Mouse (Mus musculus) left cerebral cortex, postnatal 36 days (tissue): ENCODE measurements around the gene Ap3d1. TPM values are rescaled to one million over a fixed set of nuclear protein-coding genes. Genes with fewer than 3 reads are reported as not detected.

Experiments
- DNase-seq, 2 experiments: peaks; one replicate each; pipeline ENCODE4 v3.0.0; 2021 to 2022; ENCODE audit warnings: low spot score in 2 of 2, mixed read lengths in 1 of 2
- intact Hi-C: fragments of 180-260 bp; cut with DNase I; formaldehyde crosslinking; loops from one replicate; pipeline ENCODE4 v1.15.1; 2025
- total RNA-seq, 2 experiments: library from RNA; stranded (reverse); gene quantifications; 2 replicates each; pipeline ENCODE4 v1.2.3; 2021

Ap3d1 gene
- total RNA-seq, 2 experiments from 2014 or later: 133 to 160 TPM

GRCm38 (mm10) chr10:80694159-80694938 is 47.7 kb downstream of the Ap3d1 start:
- intact Hi-C loops: no loop called here
- DNase-seq: no peak

DNA sequence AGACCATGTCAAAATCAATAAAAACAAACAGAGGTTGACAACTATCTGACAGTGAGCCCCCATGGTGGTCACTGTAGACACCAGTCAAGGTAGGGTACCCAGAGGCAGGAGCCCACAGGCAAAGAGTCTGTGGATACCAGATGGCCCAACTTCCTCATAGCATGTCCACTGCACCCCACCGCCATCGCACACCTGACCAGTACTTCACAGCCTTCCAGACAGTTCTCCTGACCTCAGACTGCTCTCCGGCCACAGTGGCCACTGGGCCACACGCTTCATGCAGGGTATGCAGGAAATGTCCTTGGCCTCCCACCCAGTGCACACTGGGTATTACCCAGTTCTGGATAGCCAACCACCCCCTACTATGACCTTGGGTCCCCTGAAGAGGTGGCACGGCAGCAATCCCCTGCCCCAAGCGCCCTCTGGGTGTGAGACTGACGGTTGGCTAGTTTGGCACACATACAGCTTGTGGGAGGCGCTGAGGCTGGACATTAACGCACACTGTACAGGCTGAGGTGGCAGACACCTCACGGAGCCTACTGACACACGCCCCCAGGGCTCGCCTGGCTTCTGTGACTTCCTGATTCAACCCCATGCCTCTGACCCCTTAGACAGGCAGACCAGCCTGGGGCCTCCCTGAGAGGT is 48.5 kb downstream of the Ap3d1 start:
- no peak for DNase-seq
- intact Hi-C loops: no loop called here

GRCm38 (mm10) chr10:80692249-80693165 is 49.6 kb downstream of the Ap3d1 start:
- no peak for DNase-seq
- intact Hi-C loops: no loop called here

GRCm38 (mm10) chr10:80687850-80688249 is 54.2 kb downstream of the Ap3d1 start:
- intact Hi-C loops: loop anchor here (5.0 kb wide), 2 partner anchors 76 to 121 kb away; no protein-coding TSS in a partner anchor

GRCm38 (mm10) chr10:80686617-80687016 is 55.4 kb downstream of the Ap3d1 start:
- DNase-seq: no peak
- intact Hi-C loops: loop anchor here (5.0 kb wide), 2 partner anchors 74 to 119 kb away; no protein-coding TSS in a partner anchor

More at GRCm38 (mm10) chr10:80687850-80688249, 54.2 kb downstream of the Ap3d1 start:
- no peak for DNase-seq

DNA sequence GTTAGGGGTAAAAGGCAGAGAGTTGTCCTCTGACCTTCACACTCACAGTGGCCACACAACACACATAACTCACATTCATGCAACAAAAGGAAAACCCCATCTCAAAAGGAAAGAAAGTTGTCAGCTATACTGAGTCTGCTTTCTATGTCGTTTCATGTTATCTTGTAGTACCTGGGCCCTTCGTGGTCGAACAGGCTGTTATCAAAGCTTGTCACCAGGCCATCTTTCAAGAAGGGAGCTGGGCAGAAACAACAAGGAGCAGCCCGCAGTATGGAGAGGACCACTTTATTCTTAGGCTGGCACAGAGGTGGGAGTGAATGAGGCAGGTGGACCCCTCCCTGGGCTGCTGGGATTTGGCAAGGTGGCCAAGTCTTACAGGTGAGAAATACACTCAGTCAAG is 57.1 kb downstream of the Ap3d1 start:
- DNase-seq: no peak
- intact Hi-C loops: loop anchor here (5.0 kb wide), 2 partner anchors 73 to 118 kb away; no protein-coding TSS in a partner anchor

DNA sequence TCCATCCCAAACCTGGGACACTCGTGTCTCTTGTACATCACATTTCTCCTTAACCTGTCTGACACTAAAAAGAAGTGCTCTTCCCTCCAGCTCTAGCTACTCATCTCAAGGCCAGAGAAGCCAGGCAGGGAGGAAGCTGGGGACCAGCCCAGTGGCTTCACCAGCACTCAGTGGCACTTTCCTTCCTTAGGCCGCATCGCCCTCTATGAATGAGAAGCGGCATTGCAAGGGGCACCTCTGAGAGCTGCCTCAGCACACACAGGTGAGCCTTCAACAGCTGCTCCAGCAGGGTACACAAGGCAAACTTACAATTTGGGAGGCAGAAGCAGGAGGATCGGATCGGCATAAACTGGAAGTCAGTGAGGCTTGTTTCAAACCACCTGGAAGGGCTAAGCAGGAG is 57.9 kb downstream of the Ap3d1 start:
- DNase-seq: no peak
- intact Hi-C loops: no loop called here

- intact Hi-C loops: no loop called here
- DNase-seq: no peak
These were observed 58.4 kb downstream of the Ap3d1 start for GRCm38 (mm10) chr10:80683647-80684046.

GRCm38 (mm10) chr10:80682003-80682402 is 60.1 kb downstream of the Ap3d1 start:
- DNase-seq: no peak
- intact Hi-C loops: no loop called here

DNA sequence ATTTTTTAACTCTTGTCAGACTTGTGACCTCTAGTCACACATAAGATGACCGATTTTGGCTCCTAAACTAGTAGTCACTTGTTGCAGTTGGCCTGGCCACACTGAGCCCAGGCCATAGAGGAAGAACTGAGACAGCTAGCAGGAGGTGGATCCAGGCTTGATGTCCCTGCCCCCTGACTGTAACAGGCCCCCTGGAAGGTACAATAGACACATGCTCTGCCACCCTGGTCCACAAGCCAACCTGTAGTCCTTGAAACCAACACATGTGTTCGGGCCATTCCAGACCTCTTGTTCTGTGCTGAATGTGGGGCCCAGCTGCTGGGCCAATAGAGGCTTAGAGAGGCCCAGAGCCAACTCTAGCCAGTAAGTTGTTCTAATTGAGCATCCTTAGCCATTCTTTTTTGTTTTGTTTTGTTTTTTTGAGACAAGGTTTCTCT is 61.8 kb downstream of the Ap3d1 start:
- intact Hi-C loops: no loop called here

GRCm38 (mm10) chr10:80679556-80680259 is 62.4 kb downstream of the Ap3d1 start:
- no peak for DNase-seq
- intact Hi-C loops: no loop called here

More for the DNA sequence above, 61.8 kb downstream of the Ap3d1 start:
- DNase-seq: no peak

DNA sequence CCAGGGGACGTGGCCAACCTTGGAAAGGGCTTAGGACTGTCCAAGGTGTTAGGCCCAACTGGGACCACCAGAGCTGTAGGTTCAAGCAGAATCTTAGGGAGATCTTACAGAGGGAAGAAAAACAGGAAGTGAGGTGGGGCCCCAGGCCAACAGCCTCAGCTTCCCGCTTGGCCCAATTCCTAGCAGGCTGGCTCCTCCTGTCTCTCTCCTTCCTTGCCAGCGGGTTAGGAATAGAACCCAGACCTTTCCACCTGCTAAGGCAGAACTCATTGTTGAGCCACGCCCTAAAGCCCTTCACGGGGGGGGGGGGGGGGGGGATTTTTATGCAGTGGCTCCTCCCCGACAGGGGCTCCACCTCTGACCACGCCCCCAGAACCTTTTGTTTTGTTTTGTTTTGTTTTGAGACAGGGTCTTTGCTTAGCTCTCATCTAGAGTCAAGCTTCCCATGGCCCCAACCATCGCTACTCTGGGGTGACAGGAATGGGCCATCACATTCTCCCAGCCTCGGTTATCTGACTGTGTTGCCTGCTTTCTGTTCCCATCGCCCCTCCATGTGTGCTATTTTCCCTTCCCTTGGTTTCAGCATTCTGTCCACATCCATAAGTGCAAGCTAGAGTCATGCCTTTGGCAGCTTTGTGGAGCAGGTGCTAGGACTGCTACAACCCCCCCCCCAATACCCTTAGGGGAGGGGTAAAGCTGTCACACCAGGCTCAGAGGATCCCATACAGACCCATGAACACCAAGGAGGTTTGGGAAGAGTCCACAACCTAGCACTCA is 63.3 kb downstream of the Ap3d1 start:
- no peak for DNase-seq
- intact Hi-C loops: no loop called here

DNA sequence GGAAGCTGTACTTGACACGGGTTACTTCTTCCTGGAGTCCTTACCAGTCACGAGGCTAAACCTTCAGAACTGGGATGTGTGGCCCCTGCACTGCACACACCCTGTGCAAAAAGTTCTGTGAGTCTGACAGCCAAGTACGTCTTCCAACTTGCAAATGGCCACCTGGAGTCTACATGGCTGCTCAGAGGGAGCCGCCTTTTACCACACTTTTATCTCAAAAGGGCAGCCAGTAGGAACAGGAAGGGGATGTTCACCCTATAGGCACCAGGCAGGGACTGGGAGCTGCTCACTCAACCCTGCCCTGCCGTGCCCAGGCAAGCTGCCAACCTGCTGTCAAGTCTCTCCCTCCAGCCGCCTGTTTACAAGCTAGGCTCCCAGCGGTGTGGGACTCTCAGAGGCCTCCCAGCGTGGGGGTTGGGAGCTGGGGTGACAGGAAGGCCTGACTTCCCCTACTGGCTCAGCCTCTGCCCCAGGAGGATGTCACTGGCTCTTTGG is 64.1 kb downstream of the Ap3d1 start, which contains the start of gene Mknk2:
Mknk2 (minus strand) TSS at position 171 of the 495 bp plus-strand sequence.
- intact Hi-C loops: loop anchor here (2.0 kb wide), 2 partner anchors 21 to 55 kb away; partner anchors contain the start of genes Btbd2 and Csnk1g2
- peak; percentile 75 for DNase-seq

GRCm38 (mm10) chr10:80677128-80677875 is 64.8 kb downstream of the Ap3d1 start:
- intact Hi-C loops: loop anchor here (2.0 kb wide), 2 partner anchors 21 to 55 kb away; partner anchors contain the start of genes Btbd2 and Csnk1g2
- peak in 1 of 2 experiments; percentile 35 for DNase-seq

DNA sequence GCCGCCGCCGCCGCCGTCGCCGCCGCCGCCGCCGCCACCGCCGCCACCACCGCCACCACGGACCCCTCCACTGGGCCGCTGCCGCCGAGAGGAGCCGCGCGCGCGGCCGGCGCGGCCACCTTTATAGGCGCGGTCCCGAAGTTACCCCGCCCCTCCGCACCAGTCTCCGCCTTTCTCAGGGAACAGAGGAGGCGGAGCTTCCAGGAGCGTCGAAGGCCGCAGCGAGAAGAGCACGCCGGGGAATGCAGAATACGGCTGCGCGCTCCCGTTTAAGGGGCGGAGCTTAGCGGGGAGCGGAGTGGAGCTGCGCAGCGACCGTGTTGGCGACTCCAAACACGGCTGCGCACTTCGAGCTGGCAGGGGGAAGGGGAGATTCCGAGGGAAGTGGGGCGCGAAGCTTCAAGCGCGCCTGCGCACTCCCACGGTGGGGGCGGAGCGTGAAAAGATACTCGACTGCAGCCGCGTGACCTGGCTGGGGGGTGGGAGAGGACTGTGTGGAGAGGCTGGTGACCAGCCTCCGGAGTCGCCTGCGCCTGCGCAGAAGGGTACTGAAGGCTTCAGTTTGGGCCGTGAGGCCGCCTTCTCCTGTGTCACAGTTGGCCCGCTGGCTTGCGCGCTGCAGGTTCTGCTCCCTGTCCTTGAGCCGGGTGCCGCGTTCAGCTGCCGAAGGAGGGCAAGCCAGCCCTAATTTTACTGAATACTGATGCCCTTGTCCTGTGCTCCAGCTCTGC is 65.7 kb downstream of the Ap3d1 start:
- peak; percentile 99 to 100 for DNase-seq
- intact Hi-C loops: loop anchor here (2.0 kb wide), 2 partner anchors 20 to 54 kb away; partner anchors contain the start of genes Btbd2 and Csnk1g2

DNA sequence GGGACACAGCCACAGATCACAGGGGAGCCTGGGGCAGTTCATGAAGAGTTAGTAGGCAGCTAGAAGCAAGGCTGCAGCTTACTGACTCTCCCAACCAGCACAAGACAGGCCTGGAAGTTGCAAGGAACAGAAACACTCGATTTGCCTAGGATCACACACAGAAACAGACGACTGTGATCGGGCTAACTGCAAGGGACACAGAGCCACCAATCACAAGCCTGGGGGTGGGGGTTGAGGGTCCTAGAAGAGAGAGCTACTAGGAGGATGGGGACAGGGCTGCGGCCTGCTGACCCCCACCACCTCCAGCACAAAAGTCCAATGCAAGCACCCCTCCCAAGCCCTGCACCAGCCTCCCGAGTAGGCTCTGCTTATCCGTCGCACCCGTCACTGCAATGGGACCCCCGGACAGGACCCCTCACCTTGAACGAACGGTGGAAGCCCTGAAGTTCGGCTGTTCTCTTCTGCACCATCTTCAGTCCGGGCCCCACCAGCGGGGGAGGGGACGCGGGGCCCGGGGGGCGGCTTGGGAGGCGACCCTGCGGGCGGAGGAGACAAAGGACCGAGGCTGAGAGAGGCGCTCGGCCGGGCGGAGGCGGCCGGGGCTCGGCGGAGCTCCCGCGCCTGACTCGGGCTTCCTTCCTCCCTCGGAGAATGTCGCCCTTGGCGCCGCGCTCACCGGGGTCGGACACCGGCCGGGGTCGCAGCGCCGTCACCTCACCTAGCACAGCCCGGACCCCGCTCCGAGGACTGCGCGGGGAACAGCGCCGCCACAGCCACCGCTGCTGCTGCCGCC is 66.5 kb downstream of the Ap3d1 start:
- peak in 1 of 2 experiments; percentile 43 for DNase-seq
- intact Hi-C loops: loop anchor here (2.0 kb wide), 2 partner anchors 19 to 53 kb away; partner anchors contain the start of genes Btbd2 and Csnk1g2
